Mouse (Mus musculus) urinary bladder, postnatal 4 days (tissue): Measurements from ENCODE around the gene Pga5.

Experiments used
- DNase-seq, 2 experiments: peaks; one replicate each; pipeline ENCODE4 v3.0.0; 2021 to 2022; ENCODE audit warnings: low spot score in 2 of 2

Pga5 gene

GRCm38 (mm10) chr19:10677915-10678771, at the start of gene Pga5:
Pga5 (minus strand) TSS chr19:10678071.
- DNase-seq = peak; percentile 62 to 83

GRCm38 (mm10) chr19:10724629-10725363, 46.9 kb upstream of the Pga5 start:
- DNase-seq = no peak

- no peak for DNase-seq
Measured at GRCm38 (mm10) chr19:10723649-10724048, 45.8 kb upstream of the Pga5 start.

GRCm38 (mm10) chr19:10723084-10723483, 45.2 kb upstream of the Pga5 start:
- DNase-seq = no peak

- DNase-seq = no peak
Measured at GRCm38 (mm10) chr19:10721064-10721463, 43.2 kb upstream of the Pga5 start.

GRCm38 (mm10) chr19:10720524-10720923, 42.7 kb upstream of the Pga5 start:
- DNase-seq = no peak

GRCm38 (mm10) chr19:10719751-10720150, 41.9 kb upstream of the Pga5 start:
- no peak for DNase-seq

GRCm38 (mm10) chr19:10718251-10718775, 40.4 kb upstream of the Pga5 start:
- DNase-seq = no peak

- DNase-seq = no peak
Measured at GRCm38 (mm10) chr19:10715476-10715875, 37.6 kb upstream of the Pga5 start.

- peak; percentile 56 to 76 for DNase-seq
Measured at GRCm38 (mm10) chr19:10714682-10715475, 37.0 kb upstream of the Pga5 start.

- DNase-seq = no peak
Measured at GRCm38 (mm10) chr19:10714168-10714567, 36.3 kb upstream of the Pga5 start.

GRCm38 (mm10) chr19:10713551-10713950, 35.7 kb upstream of the Pga5 start:
- no peak for DNase-seq

GRCm38 (mm10) chr19:10712646-10713045, 34.8 kb upstream of the Pga5 start:
- no peak for DNase-seq

- no peak for DNase-seq
Measured at GRCm38 (mm10) chr19:10712194-10712593, 34.3 kb upstream of the Pga5 start.

- no peak for DNase-seq
Measured at GRCm38 (mm10) chr19:10710751-10711150, 32.9 kb upstream of the Pga5 start.

- DNase-seq = no peak
Measured at GRCm38 (mm10) chr19:10710088-10710511, 32.2 kb upstream of the Pga5 start.

- DNase-seq = peak; percentile 86 to 94
Measured at GRCm38 (mm10) chr19:10709360-10710087, 31.7 kb upstream of the Pga5 start.

GRCm38 (mm10) chr19:10708900-10709299, 31.0 kb upstream of the Pga5 start:
- DNase-seq = no peak

- no peak for DNase-seq
Measured at GRCm38 (mm10) chr19:10707881-10708280, 30.0 kb upstream of the Pga5 start.

GRCm38 (mm10) chr19:10707087-10707875, 29.4 kb upstream of the Pga5 start:
- DNase-seq = no peak
